Mouse (Mus musculus): ENCODE measurements around the gene Rpl5. TPM values are rescaled to one million over a fixed set of nuclear protein-coding genes. Genes with fewer than 3 reads are reported as not detected.

Gene Rpl5
- 75.8 and 82.8 TPM in 2 replicates for polyA plus RNA-seq (2012; rRNA removed)

DNA sequence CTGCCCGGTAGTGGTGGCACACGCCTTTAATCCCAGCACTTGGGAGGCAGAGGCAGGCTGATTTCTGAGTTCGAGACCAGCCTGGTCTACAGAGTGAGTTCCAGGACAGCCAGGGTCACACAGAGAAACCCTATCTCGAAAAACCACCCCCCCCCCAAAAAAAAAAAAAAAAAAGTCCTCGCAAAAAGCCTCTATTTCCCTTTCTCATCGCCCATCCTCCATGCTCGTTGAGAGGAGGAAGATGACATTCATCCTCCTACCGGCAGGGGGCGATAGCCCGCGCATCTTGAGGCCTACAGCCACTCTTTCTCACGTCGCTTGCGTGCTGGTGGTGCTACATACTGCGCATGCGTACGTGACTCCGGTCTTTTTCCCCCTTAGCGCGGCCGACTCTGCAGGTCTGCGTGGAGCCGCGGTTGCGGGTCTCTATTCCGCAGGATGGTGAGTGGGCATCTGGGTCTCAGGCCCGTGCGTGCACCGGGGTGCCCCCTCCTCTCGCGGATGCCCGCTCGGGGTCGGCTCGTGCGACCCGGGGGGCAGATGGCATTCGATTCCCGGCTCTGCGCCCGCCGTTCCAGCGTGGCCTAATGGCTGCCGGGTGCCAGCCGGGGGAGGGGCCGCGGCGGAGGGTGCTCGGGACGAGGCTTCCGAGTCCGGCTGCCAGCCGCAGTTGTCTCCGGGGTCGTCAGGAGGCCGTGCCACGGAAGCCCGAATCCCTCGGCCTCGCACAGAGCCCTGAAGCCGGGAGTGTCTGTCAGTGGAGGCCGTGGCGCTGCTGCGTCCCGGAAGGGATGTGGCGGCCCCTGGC lies at the start of gene Rpl5:
Rpl5 (plus strand) TSS at position 297 of the 808 bp plus-strand sequence.

GRCm38 (mm10) chr5:107874561-107875260 lies 25.6 kb upstream of the Rpl5 start, which contains the start of gene Evi5:
Evi5 (minus strand) TSS chr5:107875107.

Other genes starting within 250 kb of the Rpl5 start
- 3.9 and 6.0 TPM in 2 replicates for gene Gfi1, start 174.5 kb upstream of the Rpl5 start, polyA plus RNA-seq (2012; rRNA removed)
- not detected in 2 replicates for gene Ube2d2b, start 70.4 kb upstream of the Rpl5 start, polyA plus RNA-seq (2012; rRNA removed)
- gene Evi5, start 25.4 kb upstream of the Rpl5 start, polyA plus RNA-seq (2012; rRNA removed) = 25.4 and 26.4 TPM in 2 replicates
- 1.8 and 2.0 TPM in 2 replicates for gene Fam69a, start 86.6 kb downstream of the Rpl5 start, polyA plus RNA-seq (2012; rRNA removed)
- gene Mtf2, start 165.2 kb downstream of the Rpl5 start, polyA plus RNA-seq (2012; rRNA removed) = 10.6 TPM in 2 replicates
- 14.8 and 16.3 TPM in 2 replicates for gene Tmed5, start 232.1 kb downstream of the Rpl5 start, polyA plus RNA-seq (2012; rRNA removed)
- gene Ccdc18, start 232.4 kb downstream of the Rpl5 start, polyA plus RNA-seq (2012; rRNA removed) = 0.71 and 0.73 TPM in 2 replicates

All from liver, embryonic 18 days (tissue).